Mouse (Mus musculus) adrenal gland, postnatal 14 days (tissue): ENCODE measurements around the gene Igbp1. TPM values are rescaled to one million over a fixed set of nuclear protein-coding genes. Genes with fewer than 3 reads are reported as not detected.

Experiments used
- DNase-seq: peaks from one replicate; pipeline ENCODE4 v3.0.0; 2021; ENCODE audit warnings: mixed read lengths
- long read RNA-seq, 2 experiments: library from polyadenylated mRNA; stranded (forward); transcript quantifications; one replicate each; pipeline ENCODE4 v2.0.0; 2021
- total RNA-seq: library from RNA; stranded (reverse); gene quantifications from 2 replicates; pipeline ENCODE4 v1.2.3, GENCODE M21; 2021

Igbp1 gene
- total RNA-seq = 64.2 and 66.4 TPM in 2 replicates
- long read RNA-seq, experiment 1, full-length matches to known transcripts = 33 of 53 reads
- long read RNA-seq, experiment 1, partial matches to known transcripts = 20 of 53 reads
- long read RNA-seq, experiment 1, other reads (novel, unspliced or antisense) = 0 of 53 reads
- long read RNA-seq, experiment 2, full-length matches to known transcripts = 36 of 55 reads
- long read RNA-seq, experiment 2, partial matches to known transcripts = 19 of 55 reads
- long read RNA-seq, experiment 2, other reads (novel, unspliced or antisense) = 0 of 55 reads

- DNase-seq = peak; percentile 86
Measured at GRCm38 (mm10) chrX:100494068-100494978, at the start of gene Igbp1. Igbp1 (plus strand) TSS chrX:100494291.

DNA sequence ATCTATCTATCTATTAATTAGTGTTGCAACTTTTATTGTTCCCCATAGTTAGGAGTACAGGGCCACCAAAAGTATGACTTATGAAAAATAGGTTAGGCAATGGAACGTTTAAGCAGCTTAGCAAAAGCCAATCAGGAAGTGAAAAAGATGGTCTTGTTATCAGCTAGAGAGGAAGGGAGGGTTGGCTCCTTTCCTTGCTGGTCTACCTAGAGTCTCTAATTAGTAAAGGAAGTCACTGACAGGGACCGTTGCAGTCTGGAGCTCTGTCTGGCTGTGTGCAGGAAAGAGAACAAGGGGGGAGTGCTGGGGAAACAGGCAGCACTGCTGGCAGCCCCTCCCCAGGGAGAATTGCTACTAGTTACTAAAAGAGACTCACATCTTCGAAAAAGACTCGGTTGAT is 26.0 kb upstream of the Igbp1 start:
- no peak for DNase-seq

GRCm38 (mm10) chrX:100470126-100470525 is 24.0 kb upstream of the Igbp1 start:
- DNase-seq = peak; percentile 50

- DNase-seq = peak; percentile 28
Measured at GRCm38 (mm10) chrX:100471491-100471890, 22.6 kb upstream of the Igbp1 start.

DNA sequence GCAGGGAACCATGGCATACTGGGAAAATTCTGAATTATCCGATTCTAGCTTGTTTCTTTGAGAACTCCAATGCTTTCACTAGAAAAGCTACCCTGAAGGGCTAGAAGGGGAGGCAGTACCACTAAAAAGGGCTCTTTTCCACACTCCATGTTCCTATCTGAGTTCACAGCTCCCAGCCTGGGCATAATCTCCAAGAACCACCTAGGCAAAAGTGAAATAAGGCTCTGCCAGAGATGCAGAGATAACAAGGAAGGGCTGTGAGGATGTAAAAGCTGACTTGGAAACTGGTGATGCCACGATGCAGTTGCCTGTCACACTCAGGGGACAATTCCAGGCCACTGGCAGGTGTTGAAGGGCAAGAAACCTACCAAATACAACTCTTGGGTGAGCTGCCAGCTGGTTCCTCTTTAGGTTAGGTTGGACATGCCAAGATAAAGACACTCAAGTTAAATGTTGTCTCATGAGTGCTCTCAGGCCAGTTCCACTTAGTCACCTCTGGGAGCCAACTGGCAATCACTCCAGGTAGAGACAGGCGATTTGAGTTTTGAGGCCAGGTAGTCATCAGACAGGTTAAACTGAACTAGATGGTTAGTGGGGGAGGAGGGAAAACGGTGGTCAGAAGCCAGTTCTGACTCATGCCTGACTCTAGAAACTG is 18.4 kb upstream of the Igbp1 start:
- DNase-seq = no peak

GRCm38 (mm10) chrX:100480317-100480716 is 13.8 kb upstream of the Igbp1 start:
- peak; percentile 80 for DNase-seq

- no peak for DNase-seq
Measured at GRCm38 (mm10) chrX:100493500-100494067, 507 bp upstream of the Igbp1 start.

DNA sequence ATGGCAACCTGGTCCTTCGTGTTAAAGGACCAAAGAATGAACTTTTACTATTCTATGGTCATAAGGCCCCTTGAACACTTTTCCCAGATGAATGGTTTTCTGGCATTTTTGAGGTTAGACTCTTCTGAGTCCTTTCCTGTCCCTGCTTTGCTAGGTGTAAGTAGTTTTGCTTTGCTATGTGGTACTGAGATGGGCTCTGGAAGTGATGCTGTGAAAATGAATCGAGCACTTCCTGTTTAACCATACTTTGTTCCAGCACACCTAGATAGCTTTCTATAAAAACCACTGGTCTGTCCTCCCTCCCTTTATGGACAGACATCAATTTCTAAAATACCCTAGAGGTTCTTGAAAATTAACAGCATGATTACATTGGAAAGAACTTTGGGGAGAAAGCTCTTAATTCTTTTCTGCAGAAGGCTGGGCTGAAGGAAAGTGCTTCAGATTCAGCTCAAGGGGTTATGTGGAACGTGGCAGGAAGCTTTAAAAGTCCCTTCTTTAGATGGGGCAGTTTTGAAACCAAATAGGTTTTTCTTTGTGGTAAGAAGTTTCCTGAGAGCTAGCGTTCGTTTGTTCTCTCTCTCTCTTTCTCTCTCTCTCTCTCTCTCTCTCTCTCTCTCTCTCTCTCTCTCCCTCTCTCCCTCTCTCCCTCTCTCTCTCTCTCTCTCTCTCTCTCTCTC is 10.2 kb downstream of the Igbp1 start:
- DNase-seq = no peak

GRCm38 (mm10) chrX:100508164-100508563 is 14.1 kb downstream of the Igbp1 start:
- DNase-seq = no peak

DNA sequence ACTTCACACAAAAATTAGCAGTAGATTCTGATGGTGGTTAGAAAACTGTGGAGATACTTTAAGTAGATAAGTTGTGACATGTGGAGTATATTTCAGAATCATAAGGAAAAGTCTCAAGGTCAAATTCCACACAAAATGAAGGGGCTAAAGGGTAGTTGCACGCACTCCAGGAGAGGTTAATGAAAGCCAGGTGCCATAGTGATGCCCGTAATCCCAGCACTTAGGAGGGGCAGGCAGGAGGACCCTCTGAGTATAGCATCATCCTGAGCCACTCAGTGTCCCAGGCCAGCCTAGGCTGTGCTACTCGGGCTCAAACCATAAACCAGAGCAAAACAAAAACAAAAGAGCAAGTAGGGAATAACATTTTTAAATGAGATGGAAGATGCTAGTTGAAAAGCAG is 15.8 kb downstream of the Igbp1 start:
- no peak for DNase-seq

GRCm38 (mm10) chrX:100516683-100517082 is 22.6 kb downstream of the Igbp1 start:
- DNase-seq = no peak

- DNase-seq = no peak
Measured at GRCm38 (mm10) chrX:100517626-100518025, 23.5 kb downstream of the Igbp1 start.

DNA sequence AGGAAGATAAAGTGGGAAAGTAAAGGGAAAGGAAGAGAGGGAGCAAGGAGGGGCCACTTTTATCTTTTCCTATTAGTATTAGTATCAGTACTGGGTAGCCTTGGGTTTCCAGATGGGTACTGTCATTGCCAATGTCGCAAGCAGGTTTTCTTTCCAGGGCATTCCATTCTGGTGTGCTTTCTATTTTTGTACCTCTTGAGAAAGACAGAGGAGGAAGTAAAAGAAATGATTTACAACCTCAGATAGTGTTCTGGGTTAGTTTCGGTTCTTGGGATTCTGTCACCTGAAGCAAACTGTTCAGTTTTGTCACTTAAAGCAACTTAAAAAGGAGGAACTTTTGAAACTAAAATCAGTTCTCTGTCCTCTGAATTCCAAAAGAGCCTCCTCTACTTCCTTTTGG is 24.4 kb downstream of the Igbp1 start:
- peak; percentile 28 for DNase-seq

GRCm38 (mm10) chrX:100524471-100524870 is 30.4 kb downstream of the Igbp1 start, which contains the start of gene Dgat2l6:
Dgat2l6 (plus strand) TSS chrX:100524838.
- no peak for DNase-seq

DNA sequence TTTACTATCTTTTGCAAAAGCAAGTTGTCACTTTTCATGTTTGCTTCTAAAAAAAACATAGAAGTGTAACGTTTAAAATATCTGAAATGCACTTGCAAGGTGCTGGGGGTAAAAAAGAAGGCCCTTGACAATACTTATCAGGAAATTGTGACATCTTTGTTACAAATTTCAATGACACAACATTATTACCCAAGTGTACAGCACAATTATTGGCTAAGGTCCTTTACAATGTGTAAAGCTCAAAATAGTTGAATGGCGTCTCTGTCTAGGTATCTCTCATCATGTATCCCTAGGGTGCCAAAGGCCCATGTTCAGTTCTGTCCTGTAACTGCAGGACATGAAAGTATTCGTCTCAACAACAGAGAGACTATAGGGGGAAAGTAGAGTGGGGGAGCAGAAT is 61.9 kb downstream of the Igbp1 start:
- no peak for DNase-seq

DNA sequence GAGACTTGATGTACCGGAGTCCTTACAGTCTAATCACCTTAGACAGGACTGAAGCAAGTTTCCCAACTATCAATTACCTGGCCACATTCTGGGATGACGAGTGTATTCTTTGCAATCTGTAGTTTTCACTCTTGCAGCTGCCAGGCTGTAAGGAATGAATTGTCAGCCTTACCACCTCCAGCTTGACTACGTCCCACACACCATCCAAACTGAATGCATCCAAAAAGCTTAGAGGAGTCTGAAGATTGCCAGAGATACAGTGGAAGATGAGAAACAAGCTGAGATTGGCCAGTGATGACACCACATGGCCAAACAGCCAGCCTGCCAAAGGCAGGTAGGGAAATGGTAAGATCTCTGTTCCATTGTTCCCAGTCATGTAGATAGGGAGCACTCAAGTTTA is 71.6 kb downstream of the Igbp1 start:
- no peak for DNase-seq

Other genes starting within 250 kb of the Igbp1 start
- gene Otud6a, start 65.3 kb upstream of the Igbp1 start, total RNA-seq = not detected in 2 replicates
- 0.48 and 0.75 TPM in 2 replicates for gene Awat2, start 51.6 kb upstream of the Igbp1 start, total RNA-seq
- gene Dgat2l6, start 30.5 kb downstream of the Igbp1 start, total RNA-seq = not detected in 2 replicates
- gene Awat1, start 78.0 kb downstream of the Igbp1 start, total RNA-seq = not detected in 2 replicates
- gene P2ry4, start 100.6 kb downstream of the Igbp1 start, total RNA-seq = 0.11 and 1.7 TPM in 2 replicates
- not detected in 2 replicates for gene Arr3, start 111.2 kb downstream of the Igbp1 start, total RNA-seq
- gene Kif4, start 131.4 kb downstream of the Igbp1 start, total RNA-seq = 6.1 and 6.5 TPM in 2 replicates
- gene Pdzd11, start 132.3 kb downstream of the Igbp1 start, total RNA-seq = 42.6 and 46.3 TPM in 2 replicates
- gene Gdpd2, start 235.6 kb downstream of the Igbp1 start, total RNA-seq = 1.2 and 1.6 TPM in 2 replicates